Mouse (Mus musculus): ENCODE results near the gene Ntn3. TPM values are rescaled to one million over a fixed set of nuclear protein-coding genes. Genes with fewer than 3 reads are reported as not detected.

The Ntn3 gene
- total RNA-seq, 2 experiments from 2014 or later: 10.5 to 11.5 TPM

DNA sequence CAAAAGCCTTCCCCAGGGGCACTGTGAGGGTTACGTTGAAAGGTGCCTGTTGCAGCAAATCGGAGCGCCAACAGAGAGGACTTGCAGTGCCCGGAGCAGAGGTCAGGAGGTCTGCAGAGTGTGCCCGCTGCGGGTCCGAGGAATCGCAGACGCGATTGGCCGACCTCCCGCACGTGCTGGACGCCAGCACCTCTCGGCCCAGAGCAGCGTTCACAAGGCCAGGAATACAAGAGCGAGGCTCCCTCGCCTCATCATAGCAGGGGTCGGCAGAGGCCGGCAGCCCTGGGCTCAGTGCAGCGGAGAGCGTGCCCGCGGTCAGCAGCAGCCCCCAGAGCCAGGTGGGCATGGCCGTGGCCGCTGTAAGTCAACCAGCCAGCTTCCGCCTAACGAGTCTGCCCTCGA, 689 bp downstream of the Ntn3 start:
- TF ChIP-seq CTCF (IDR thresholded peaks at IDR 0.05): no peak
- intact Hi-C loops (cut with DNase I): no loop called here
- peak in 1 of 2 experiments; percentile 27 for DNase-seq (ENCODE audit: extremely low spot score in 1 of 2, low spot score in 2 of 2)

DNA sequence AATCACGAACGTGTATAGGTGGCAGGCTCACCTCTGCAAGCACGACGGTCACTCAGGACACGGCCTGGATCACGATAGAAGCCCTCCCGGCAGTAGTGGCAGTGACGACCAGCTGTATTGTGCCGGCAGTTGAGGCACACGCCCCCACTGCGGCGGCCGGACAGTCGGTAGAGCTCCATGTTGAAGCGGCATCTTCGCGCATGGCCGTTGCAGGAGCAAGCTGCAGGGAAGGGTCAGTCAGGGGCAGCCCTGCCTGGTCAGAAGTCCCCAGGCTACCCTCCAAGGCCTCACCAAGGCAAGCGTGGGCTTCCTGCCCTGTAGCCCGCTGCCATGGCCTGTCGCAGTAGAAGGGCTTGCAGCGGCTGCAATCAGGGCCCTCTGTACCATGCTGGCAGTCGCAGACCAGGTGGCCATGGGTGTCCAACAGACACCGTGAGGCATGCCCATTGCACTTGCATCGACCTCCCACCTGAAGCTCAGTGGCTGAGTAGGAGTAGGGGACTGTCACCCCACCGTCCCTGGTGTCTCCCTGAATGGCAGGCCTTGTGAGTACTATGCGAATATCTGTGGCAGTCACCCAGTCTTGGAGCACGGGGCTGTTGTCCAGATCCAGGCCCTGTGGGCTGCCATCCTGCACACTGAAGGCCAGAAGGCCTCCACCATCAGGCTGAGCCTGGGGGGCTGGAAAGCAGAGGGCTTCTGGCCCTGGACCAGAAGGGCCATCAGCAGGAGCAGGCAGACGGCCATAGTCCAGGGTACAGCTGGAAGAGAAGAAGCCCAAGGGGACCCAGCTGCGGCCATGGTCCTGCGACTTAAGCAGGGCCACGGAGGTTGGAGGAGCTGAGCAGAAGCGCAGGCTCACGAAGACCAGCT, 1.3 kb downstream of the Ntn3 start:
- intact Hi-C loops (cut with DNase I): no loop called here
- DNase-seq (ENCODE audit: extremely low spot score in 1 of 2, low spot score in 2 of 2): no peak
- Histone ChIP-seq H3K4me3 (peak overlapping the region; percentile 84), H3K27ac (peak overlapping the region; percentile 98)
- TF ChIP-seq CTCF (IDR thresholded peaks at IDR 0.05): no peak

More for the DNA sequence above, 689 bp downstream of the Ntn3 start:
- peak overlapping the region; percentile 98 for H3K27ac ChIP-seq
- peak overlapping the region; percentile 84 for H3K4me3 ChIP-seq

DNA sequence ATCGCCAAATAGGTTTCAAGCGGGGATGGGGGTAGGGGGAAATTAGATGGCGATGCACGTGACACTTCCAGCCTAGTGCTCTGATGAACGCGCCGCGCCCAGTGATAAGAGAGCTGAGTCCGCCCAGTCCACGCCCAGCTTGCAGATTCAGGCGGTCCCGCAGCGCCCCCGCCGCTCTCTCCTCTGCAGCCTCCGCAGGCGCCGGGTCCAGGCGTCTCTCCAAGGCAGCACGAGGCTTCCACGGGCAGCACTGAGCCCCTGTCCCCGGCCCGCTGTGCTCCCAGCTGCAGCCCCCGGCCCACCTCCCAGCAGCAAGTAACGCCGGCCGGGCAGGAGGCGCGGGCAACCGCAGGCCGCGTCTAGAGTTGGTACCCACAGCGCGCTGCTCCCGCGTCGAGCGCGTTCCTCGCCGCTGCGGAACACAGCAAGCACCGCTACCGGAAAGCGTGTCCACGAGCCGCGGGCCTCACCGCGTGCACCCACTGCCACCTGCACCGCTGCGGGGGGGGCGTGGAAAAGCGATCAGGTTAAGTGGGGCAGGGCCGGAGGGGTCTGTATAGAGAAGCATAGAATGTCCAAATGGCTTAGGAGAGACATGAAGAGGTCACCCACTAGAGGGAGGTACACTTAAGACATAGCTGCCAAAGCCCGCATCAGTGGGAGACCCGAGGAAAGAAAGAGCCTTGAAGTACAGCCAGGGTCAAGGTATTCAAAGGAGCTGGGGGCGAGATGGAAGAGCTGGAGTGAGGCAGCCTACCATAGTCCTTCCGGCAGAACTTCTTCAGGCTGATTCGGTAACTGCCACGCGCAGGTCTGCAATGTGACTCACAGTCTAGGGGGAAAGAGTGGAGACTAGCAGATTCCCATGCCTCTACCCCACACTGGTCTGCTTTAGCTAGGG, 2.6 kb downstream of the Ntn3 start:
- peak; percentile 1 for TF ChIP-seq CTCF (IDR thresholded peaks at IDR 0.05)
- DNase-seq (ENCODE audit: extremely low spot score in 1 of 2, low spot score in 2 of 2): peak; percentile 73 to 80
- peak overlapping the region; percentile 98 for H3K27ac ChIP-seq
- H3K4me3 ChIP-seq: peak overlapping the region; percentile 84
- intact Hi-C loops (cut with DNase I): no loop called here

DNA sequence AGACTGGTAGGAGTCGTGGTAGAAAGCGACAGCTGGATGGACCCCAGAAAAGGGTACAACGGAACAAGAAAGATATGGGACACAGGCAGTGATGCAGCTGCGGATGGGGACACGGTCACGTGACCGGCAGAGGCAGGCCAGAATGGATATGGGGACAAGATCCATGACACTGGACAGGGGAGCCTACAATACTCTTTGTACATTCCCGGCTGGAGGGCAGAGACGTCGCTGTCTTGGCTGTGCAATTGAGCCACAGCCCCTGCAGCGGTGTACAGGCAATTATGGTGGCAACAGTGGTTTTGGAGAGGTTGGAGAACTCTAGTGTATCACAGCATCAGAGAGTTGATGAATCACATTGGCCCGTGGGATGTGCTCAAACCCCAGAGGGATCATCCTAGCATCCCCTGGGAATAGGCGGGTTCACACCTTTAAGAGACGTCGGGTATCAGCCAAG, 3.4 kb downstream of the Ntn3 start:
- peak in 1 of 2 experiments; percentile 28 for DNase-seq (ENCODE audit: extremely low spot score in 1 of 2, low spot score in 2 of 2)
- H3K4me3 ChIP-seq: peak overlapping the region; percentile 84
- intact Hi-C loops (cut with DNase I): loop anchor here (2.0 kb wide), 1 partner anchor 37 kb away; the partner anchor contains the start of gene Atp6v0c
- TF ChIP-seq CTCF (IDR thresholded peaks at IDR 0.05): no peak
- peak overlapping the region; percentile 98 for H3K27ac ChIP-seq

DNA sequence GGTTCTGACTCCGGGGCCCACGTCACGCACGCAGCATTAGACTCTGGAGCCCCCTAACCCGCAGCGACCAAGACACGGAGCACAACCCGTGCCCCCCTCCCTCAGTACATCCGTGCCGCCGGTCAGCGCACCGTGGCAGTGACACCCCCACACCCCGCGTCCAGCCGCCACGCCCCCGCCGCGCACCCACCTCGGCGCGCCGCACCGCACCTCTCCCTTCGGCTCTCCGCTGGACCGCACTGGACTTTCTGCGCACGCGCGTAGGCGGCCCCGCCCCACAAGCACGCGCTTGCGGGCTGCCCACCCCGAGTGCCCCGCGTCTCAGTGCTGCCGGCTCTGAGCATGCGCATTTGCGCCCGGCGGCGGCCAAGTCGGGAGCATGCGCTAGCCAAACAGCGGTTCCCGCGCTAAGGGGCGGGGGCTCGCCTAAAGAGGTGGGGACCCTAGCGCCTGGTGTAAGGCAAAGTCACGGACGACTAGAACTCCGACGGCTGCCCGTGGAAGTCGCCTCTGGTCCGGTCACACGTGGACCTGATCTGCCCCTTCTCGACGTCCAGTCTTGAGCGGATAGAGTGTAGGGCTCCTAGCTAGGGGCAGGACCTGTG, 3.9 kb downstream of the Ntn3 start, which contains the start of gene Tbc1d24:
TSS of gene Tbc1d24 (minus strand) at position 279 of the 605 bp plus-strand sequence.
- Histone ChIP-seq H3K27ac (peak within 1 kb of the TSS; percentile 98), H3K4me3 (peak within 1 kb of the TSS; percentile 84)
- TF ChIP-seq CTCF (IDR thresholded peaks at IDR 0.05): no peak
- intact Hi-C loops (cut with DNase I): loop anchor here (2.0 kb wide), 1 partner anchor 37 kb away; the partner anchor contains the start of gene Atp6v0c
- peak; percentile 96 for DNase-seq (ENCODE audit: extremely low spot score in 1 of 2, low spot score in 2 of 2)

DNA sequence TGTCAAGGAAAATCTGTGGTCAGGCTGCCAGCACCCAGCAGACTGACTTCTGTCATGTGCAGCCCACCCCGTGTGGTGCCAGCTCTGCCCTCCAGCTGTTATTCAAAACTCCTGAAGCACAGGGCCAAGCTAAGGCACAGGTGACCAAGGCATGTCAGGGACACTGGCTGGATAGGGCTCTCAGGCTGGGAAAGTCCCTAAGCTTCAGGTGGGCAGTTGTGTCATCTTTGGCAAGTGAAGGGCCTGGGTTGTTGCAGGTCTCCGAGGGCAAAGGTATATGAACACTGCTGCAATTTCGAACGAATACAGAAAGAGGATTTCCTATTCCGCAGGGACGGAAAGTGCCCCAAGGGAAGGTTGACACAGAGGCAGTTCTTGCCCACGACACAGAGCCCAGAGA, 4.5 kb downstream of the Ntn3 start:
- DNase-seq (ENCODE audit: extremely low spot score in 1 of 2, low spot score in 2 of 2): no peak
- intact Hi-C loops (cut with DNase I): loop anchor here (2.0 kb wide), 1 partner anchor 36 kb away; the partner anchor contains the start of gene Atp6v0c
- Histone ChIP-seq H3K4me3 (peak overlapping the region; percentile 84), H3K27ac (peak overlapping the region; percentile 98)
- no peak for TF ChIP-seq CTCF (IDR thresholded peaks at IDR 0.05)

DNA sequence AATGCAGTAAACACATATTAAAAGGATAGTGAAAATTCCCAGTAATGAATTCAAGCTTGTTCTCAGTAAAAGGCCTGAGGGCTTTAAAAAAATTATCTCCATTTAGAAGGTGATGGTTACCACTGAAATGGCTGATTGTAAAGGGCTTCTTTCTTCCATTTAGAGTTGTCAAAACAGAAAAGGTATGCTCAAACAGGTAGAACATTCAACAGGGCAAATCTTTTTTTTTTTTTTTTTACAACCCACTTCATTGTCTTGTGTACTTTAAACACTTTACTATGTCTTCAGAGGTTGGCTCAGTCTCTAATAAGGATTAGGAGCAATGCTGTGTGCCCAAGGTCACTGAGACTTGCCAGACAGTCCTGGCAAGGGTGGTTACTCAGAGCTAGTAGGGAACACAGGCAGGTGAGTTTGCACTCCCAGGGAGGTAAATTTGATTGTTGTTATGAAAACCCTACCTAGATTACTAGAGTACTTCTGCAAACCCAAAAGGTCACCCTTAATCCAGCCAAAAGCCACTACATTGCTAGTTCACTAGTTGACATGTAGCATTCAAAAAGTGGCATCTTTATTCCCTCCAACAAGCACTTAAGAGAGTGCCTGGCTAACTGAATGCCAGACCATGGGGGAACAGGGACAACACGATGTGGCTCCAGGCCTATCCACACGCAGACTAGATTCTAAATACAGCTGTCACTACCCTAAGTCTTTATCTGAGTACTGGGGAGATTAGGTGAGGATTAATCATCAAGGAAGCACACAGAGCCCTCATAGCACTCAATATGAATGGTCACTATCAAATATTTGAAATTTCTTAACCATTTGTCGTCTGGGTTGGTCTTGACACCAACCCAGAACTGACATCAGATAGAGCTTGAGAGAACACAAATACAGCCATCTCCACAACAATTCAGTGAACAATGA, 5.5 kb downstream of the Ntn3 start:
- intact Hi-C loops (cut with DNase I): loop anchor here (2.0 kb wide), 1 partner anchor 35 kb away; the partner anchor contains the start of gene Atp6v0c
- H3K27ac ChIP-seq: no peak overlapping the region
- H3K4me3 ChIP-seq: peak overlapping the region; percentile 84
- TF ChIP-seq CTCF (IDR thresholded peaks at IDR 0.05): no peak
- no peak for DNase-seq (ENCODE audit: extremely low spot score in 1 of 2, low spot score in 2 of 2)

DNA sequence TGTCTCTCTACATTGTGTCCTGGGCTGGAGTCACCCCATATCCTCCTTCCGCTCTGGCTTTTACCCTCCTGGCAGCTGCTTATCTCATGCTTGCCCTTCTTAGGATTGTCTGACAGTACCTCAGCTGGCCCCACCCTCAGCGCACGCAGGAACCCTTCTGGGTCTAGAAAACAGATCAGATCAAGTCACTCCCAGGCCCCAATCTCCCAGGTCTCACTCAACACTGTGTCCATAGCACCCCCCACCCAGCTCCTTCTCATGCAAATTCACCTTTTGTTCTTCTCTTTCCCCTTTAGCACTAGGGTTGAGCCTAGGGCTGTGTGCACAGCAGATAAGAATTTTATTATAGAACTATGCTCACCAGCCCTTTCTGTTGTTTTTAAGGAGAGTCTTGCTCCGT, 6.3 kb downstream of the Ntn3 start:
- H3K27ac ChIP-seq: no peak overlapping the region
- no peak for DNase-seq (ENCODE audit: extremely low spot score in 1 of 2, low spot score in 2 of 2)
- no peak overlapping the region; the same call in 1 of the 2 replicates for H3K4me3 ChIP-seq
- intact Hi-C loops (cut with DNase I): no loop called here
- no peak for TF ChIP-seq CTCF (IDR thresholded peaks at IDR 0.05)

DNA sequence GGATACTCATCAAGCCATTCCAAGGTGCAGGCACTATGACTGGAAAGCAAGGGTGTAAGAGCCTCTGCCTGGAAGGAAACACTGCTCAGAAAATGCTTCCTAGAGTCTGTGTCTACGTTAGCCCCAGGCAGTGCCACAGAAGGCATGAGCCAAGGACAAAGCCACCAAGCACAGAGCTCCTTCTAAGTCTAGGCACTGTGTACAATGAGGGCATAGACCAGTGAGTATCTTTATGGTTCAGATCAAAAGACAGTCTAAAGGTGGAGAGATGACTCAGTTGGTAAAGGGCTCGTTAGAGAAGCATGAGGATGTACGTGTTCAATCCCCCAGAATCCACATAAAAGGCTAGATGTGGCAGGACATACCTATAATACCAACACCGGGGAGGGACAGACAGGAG, 8.2 kb downstream of the Ntn3 start:
- no peak for TF ChIP-seq CTCF (IDR thresholded peaks at IDR 0.05)
- H3K27ac ChIP-seq: peak overlapping the region; percentile 84
- intact Hi-C loops (cut with DNase I): no loop called here
- DNase-seq (ENCODE audit: extremely low spot score in 1 of 2, low spot score in 2 of 2): no peak
- H3K4me3 ChIP-seq: no peak overlapping the region

DNA sequence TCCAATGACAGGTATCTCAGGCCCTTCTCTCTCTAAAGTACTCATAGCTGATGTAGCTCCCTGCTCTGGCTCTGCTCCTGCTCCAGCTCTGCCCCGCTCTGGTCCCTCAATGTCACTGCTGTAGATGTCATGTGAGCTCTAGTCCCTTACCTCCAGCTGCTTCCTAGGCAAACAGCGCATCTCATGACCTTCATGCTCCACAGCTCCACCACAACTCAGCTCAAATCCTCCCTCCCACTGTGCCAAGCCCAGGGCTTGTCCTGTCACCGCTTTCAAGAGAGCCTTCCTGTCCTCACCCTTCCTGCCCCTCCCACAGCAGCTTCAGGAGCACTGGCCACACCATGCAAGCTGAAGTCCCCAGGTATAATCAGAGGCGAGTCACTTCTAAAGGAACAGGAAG, 9.6 kb downstream of the Ntn3 start:
- no peak for DNase-seq (ENCODE audit: extremely low spot score in 1 of 2, low spot score in 2 of 2)
- intact Hi-C loops (cut with DNase I): no loop called here
- peak overlapping the region; percentile 84 for H3K27ac ChIP-seq
- no peak overlapping the region for H3K4me3 ChIP-seq
- TF ChIP-seq CTCF (IDR thresholded peaks at IDR 0.05): no peak

Measured in left cerebral cortex, adult 2 months (tissue).